Mouse (Mus musculus) retina, embryonic 14.5 days (tissue): Measurements from ENCODE around the gene Bnip2.

Experiments
- DNase-seq: peaks from one replicate; pipeline ENCODE4 v3.0.0-alpha.2; 2015; ENCODE audit warnings: low spot score

The Bnip2 gene

GRCm38 (mm10) chr9:69989303-69990121 is at the start of gene Bnip2:
Bnip2 (plus strand) TSS chr9:69989466.
- peak; percentile 98 for DNase-seq

- DNase-seq = no peak
Observed at GRCm38 (mm10) chr9:69940839-69941490, 48.3 kb upstream of the Bnip2 start.

- peak; percentile 29 for DNase-seq
Observed at GRCm38 (mm10) chr9:69941556-69941955, 47.7 kb upstream of the Bnip2 start.

DNA sequence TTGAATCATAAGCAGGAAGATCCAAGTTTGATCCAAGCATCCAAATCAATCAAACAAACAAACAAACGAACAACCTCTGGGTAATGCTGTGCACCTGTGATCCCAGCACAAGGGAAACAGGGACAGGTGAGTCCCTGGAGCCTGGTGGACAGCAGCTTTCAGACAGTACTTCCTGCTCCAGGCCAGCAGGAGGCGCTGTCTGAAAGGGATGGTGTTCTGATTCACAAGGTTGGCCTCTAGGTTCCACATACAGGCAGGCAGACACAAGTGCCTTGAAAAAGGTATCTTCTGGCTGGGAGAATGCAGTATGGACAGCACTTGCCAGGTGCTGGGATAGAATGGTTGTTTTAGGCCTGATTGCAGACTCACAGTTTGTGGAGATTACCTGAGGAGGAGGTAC is 40.3 kb upstream of the Bnip2 start:
- DNase-seq = peak; percentile 31

DNA sequence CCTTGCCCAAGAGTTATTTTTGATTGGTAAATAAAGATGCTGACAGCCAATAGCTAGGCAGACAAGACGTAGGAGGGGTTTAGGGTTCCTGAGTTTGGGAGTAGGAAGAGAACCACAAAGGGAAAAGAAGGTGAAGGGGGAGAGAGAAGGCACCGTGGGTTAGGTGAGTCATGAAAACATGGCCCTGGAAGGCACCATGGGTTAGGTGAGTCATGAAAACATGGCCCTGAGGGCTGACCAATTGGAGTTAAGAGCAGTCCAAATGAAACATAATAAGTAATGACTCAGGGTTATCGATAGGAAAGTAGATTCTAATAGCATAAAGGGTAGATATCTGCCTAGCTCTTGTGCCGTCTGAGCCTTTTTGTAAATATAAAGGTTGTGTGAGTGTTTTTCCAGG is 39.6 kb upstream of the Bnip2 start:
- DNase-seq = no peak

DNA sequence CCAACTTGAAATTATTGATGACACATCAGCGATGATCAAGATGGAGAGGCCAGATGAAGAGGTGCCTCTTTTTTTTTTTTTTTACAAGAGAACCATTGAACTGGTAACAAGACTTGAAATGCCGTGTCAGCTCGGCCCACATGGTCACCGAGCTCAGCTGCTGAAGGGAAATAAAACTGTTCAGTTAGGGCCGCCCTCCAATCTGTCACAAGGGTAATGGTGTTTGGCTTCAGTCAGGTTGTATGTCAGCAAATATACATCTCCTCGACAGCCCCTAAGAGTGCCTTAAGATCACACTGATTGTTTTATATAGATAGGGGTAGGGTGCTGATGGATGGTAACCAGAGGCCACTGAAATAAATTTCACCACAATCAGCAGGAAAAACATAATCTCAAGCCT is 28.3 kb upstream of the Bnip2 start:
- DNase-seq = no peak

GRCm38 (mm10) chr9:69964370-69964769 is 24.9 kb upstream of the Bnip2 start:
- no peak for DNase-seq

GRCm38 (mm10) chr9:69985526-69985925 is 3.7 kb upstream of the Bnip2 start:
- DNase-seq = no peak

GRCm38 (mm10) chr9:69986063-69986462 is 3.2 kb upstream of the Bnip2 start:
- no peak for DNase-seq

- DNase-seq = no peak
Observed at GRCm38 (mm10) chr9:69986571-69986970, 2.7 kb upstream of the Bnip2 start.

GRCm38 (mm10) chr9:69987579-69987978 is 1.7 kb upstream of the Bnip2 start:
- DNase-seq = peak; percentile 80

DNA sequence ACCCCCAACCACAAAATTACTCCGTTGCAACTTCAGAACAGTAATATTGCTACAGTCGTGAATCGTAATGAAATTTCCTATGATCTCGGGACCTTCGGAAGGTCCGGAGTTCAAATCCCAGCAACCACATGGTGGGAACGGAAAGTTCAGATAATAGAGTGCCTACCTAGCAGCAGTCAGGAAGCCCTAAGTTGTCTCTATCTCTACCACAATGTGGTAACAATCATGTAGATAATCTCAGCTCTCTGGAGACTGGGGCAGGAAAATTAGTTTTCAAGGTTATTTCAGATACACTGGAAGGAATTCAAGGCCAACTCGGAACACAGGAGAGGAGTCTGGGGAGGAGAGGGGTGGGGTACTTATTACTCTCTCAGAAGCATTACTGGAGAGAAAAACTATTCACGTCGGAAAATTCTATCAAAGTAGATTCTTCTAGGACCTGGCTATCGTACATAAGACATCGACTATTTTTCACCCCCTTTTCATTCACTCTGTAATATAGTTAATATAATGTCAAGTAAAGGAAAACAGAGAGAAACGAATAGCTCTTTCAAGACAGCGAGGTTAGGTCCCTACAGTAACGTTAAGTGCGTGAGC is 462 bp upstream of the Bnip2 start:
- DNase-seq = no peak

DNA sequence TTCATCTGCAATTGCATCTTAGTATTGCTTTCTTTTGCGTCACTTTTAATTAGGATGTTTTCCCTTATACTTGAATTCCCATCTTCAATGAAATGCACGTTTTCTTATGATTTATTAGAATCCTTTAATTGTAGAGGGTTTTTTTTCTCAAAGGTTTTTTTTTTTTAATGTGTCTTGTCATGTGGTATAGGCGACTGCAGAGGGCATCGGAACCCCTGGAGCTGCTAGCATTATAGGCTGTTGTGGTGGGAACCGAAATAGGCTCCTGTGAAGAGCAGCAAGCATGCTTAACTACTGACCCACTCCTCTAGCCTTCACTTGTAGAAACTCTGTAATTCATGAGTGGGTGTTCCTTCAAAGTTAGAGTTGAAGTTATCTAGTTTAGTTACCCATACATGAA is 1.1 kb downstream of the Bnip2 start:
- DNase-seq = peak; percentile 29

- no peak for DNase-seq
Observed at GRCm38 (mm10) chr9:69992841-69993277, 3.6 kb downstream of the Bnip2 start.

- DNase-seq = no peak
Observed at GRCm38 (mm10) chr9:69993479-69993878, 4.2 kb downstream of the Bnip2 start.

DNA sequence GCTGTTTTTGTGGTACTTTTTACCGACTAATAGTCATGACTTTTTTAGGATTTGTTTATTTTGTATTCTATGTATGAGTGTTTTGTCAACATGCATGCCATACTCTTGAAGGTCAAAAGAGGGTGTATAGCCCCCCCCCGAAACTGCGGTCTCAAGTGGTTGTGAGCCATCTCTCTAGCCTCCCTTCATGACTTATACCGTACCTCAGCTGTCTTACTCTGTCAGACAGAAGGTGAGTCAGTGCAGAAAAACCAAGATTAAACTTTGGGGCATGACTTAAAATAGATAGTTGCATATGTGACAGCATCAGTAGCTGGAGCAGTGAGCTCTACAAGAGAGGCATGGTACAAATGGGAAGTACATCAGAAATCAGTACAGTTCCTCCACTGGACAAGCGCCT is 5.3 kb downstream of the Bnip2 start:
- no peak for DNase-seq

- no peak for DNase-seq
Observed at GRCm38 (mm10) chr9:69999318-69999717, 10.1 kb downstream of the Bnip2 start.

DNA sequence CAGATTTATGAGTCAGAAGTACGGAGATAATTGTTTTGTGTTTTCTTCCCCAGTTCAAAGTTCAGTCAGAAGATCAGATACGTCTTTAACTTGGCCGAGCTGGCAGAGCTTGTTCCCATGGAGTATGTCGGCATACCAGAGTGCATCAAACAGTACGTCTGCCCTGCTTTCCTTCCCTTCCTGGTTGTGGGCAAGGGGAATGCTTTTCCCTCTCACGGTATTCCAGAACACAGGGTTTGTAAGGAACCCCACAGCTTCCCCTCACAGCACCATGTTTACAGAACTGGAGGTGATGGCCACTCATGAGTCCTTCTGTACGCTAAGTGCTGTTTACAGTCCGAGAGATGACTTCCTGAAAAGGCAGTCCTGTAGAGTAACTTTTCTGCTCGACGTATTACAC is 14.2 kb downstream of the Bnip2 start:
- no peak for DNase-seq

DNA sequence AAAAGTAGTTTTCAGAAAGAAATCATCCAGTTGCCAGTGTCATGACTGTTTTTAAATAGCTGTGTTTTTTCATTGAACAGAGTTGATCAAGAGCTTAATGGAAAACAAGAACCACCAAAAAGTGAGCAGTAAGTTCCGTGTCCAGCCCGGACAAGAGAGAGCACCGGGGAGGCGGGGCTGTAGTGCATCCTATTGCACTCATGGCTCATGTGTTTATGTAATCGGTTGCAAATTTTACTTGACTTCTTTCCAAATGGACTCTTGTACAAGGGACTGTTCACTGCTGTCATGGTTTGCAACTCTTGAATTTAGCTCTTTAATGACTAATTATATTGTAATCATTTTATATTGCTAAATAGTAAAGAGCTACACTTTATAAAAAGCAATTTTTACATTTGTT is 17.7 kb downstream of the Bnip2 start:
- no peak for DNase-seq

DNA sequence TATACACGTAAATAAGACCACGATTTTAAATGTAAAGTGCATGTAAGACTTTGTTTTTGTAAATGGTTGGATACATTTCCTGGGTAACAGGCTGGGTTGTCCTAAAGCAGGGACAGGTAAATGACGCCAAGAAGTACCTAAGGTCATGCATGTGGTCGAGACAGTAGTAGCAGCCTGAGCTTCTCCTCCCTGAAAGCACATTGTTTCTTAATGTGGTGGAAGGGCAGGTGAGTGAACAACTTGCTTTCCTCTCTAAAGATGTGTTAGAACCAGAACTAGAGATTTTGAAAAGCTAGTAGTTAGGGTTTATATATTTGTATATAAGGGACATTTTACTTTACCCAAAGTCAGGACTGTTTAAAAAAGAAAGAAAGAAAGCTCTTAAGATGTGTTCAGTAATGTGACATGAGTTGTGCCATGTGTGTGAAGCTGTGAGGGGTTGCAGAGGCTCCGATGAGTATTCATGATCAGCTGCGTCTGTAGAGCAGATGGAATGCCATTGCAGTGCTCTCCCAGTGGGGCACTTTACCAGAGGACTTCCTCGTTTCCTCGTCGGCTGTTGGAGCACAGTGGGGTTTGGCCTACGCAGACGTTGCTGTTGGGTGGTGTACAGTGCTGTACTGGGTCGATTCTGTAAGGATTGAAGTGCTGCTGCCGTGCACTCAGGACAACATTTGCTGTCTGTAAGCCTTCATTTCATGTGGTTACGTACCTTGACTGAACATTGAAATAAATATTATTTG is 18.4 kb downstream of the Bnip2 start:
- DNase-seq = no peak

- DNase-seq = no peak
Observed at GRCm38 (mm10) chr9:70009754-70010304, 20.6 kb downstream of the Bnip2 start.
